Mouse (Mus musculus) hindbrain, embryonic 13.5 days (tissue): ENCODE measurements around the gene Ccdc74a. TPM values are rescaled to one million over a fixed set of nuclear protein-coding genes. Genes with fewer than 3 reads are reported as not detected.

Experiments
- ATAC-seq: fragments of 200-750 bp; cut with Nextera tagmentation; 2 replicates; pipeline ENCODE4 v1.8.0; 2017; ENCODE audit warnings: moderate TSS enrichment; ENCODE audit not compliant: low FRiP score
- H3K27ac ChIP-seq: fragments of 300-500 bp; sonication (generic); 2 replicates; pipeline ENCODE4 v1.5.1; 2015; ENCODE audit warnings: inconsistent platforms, mild to moderate bottlenecking, moderate library complexity
- H3K27me3 ChIP-seq: fragments of 300-500 bp; sonication (generic); 2 replicates; pipeline ENCODE4 v1.6.1; 2015; ENCODE audit warnings: mild to moderate bottlenecking, inconsistent platforms
- H3K36me3 ChIP-seq: fragments of 300-500 bp; sonication (generic); 2 replicates; pipeline ENCODE4 v1.6.1; 2015; ENCODE audit warnings: mild to moderate bottlenecking, inconsistent platforms
- H3K4me1 ChIP-seq: fragments of 300-500 bp; sonication (generic); replicated peaks from 2 replicates; pipeline ENCODE4 v1.6.1; 2015; ENCODE audit warnings: inconsistent platforms
- H3K4me2 ChIP-seq: fragments of 300-500 bp; sonication (generic); 2 replicates; pipeline ENCODE4 v1.6.1; 2015; ENCODE audit warnings: inconsistent platforms, mild to moderate bottlenecking, moderate library complexity
- H3K4me3 ChIP-seq: fragments of 300-500 bp; sonication (generic); 2 replicates; pipeline ENCODE4 v1.5.1; 2015; ENCODE audit warnings: mild to moderate bottlenecking, inconsistent platforms
- H3K9ac ChIP-seq: fragments of 300-500 bp; sonication (generic); 2 replicates; pipeline ENCODE4 v1.6.1; 2015; ENCODE audit warnings: mild to moderate bottlenecking, inconsistent platforms
- H3K9me3 ChIP-seq: fragments of 300-500 bp; sonication (generic); 2 replicates; pipeline ENCODE4 v1.6.1; 2016; ENCODE audit warnings: inconsistent platforms
- WGBS: fragments of 180-500 bp; shearing (Covaris S2); methylation state at CpG from one replicate; pipeline ENCODE4 v1.1.7; 2015; 5-methylcytosine and 5-hydroxymethylcytosine counted together
- polyA plus RNA-seq: library from polyadenylated mRNA; unstranded; fragments of >200 nt; fragmentation: Nextera tagmentation; extraction: Ambion mirVana; gene quantifications from 2 replicates; pipeline ENCODE4 v1.2.1, GENCODE M21; 2015

Ccdc74a gene
- polyA plus RNA-seq, 1 experiment from 2014 or later, result 7.0 TPM

- Histone ChIP-seq H3K4me2 (no peak overlapping the region), H3K36me3 (peaks cover 82% of the 10 kb centered on the region), H3K9ac (no peak overlapping the region), H3K27me3 (no peaks in the 10 kb centered on the region), H3K27ac (no peak overlapping the region), H3K9me3 (no peaks in the 10 kb centered on the region), H3K4me1 (no peaks in the 10 kb centered on the region), H3K4me3 (no peak overlapping the region)
- no peak for ATAC-seq
- 94% methylated on average over 5 of the region's 5 CpGs for WGBS
Measured at GRCm38 (mm10) chr16:17626269-17626555, 20.1 kb upstream of the Ccdc74a start.

- Histone ChIP-seq H3K4me2 (no peak overlapping the region), H3K36me3 (peaks cover 85% of the 10 kb centered on the region), H3K4me3 (no peak overlapping the region), H3K27ac (no peak overlapping the region), H3K4me1 (no peaks in the 10 kb centered on the region), H3K9me3 (no peaks in the 10 kb centered on the region), H3K9ac (no peak overlapping the region), H3K27me3 (no peaks in the 10 kb centered on the region)
- no peak for ATAC-seq
- 94% methylated on average over 2 of the region's 2 CpGs for whole genome bisulfite sequencing
Measured at GRCm38 (mm10) chr16:17632580-17632979, 13.7 kb upstream of the Ccdc74a start.

- Histone ChIP-seq H3K27me3 (no peaks in the 10 kb centered on the region), H3K4me1 (no peaks in the 10 kb centered on the region), H3K27ac (no peak overlapping the region), H3K36me3 (peaks cover 84% of the 10 kb centered on the region), H3K4me2 (no peak overlapping the region), H3K9ac (no peak overlapping the region), H3K9me3 (no peaks in the 10 kb centered on the region), H3K4me3 (no peak overlapping the region)
- 75% methylated on average over 8 of the region's 8 CpGs for WGBS
- no peak for ATAC-seq
Measured at GRCm38 (mm10) chr16:17633481-17634181, 12.6 kb upstream of the Ccdc74a start.

- 88% methylated on average over 2 of the region's 2 CpGs for WGBS
- no peak overlapping the region for H3K4me3 ChIP-seq
- H3K9me3 ChIP-seq, result no peaks in the 10 kb centered on the region
- no peak overlapping the region for H3K4me2 ChIP-seq
- no peak for ATAC-seq
- H3K27ac ChIP-seq, result no peak overlapping the region
- H3K4me1 ChIP-seq, result no peaks in the 10 kb centered on the region
- no peaks in the 10 kb centered on the region for H3K27me3 ChIP-seq
- H3K36me3 ChIP-seq, result peaks cover 84% of the 10 kb centered on the region
- no peak overlapping the region for H3K9ac ChIP-seq
Measured at GRCm38 (mm10) chr16:17636904-17637303, 9.4 kb upstream of the Ccdc74a start.

GRCm38 (mm10) chr16:17637610-17638009 is 8.7 kb upstream of the Ccdc74a start:
- no peak overlapping the region for H3K4me2 ChIP-seq
- ATAC-seq, result no peak
- no peaks in the 10 kb centered on the region for H3K4me1 ChIP-seq
- 81% methylated on average over 2 of the region's 2 CpGs for WGBS
- peaks cover 84% of the 10 kb centered on the region for H3K36me3 ChIP-seq
- no peak overlapping the region; the same call in 1 of the 2 replicates for H3K9ac ChIP-seq
- H3K4me3 ChIP-seq, result no peak overlapping the region
- no peaks in the 10 kb centered on the region for H3K27me3 ChIP-seq
- no peak overlapping the region for H3K27ac ChIP-seq
- no peaks in the 10 kb centered on the region for H3K9me3 ChIP-seq

- Histone ChIP-seq H3K9ac (no peak overlapping the region; the same call in 1 of the 2 replicates), H3K4me1 (no peaks in the 10 kb centered on the region), H3K27ac (no peak overlapping the region), H3K4me3 (no peak overlapping the region), H3K27me3 (no peaks in the 10 kb centered on the region), H3K9me3 (no peaks in the 10 kb centered on the region), H3K4me2 (no peak overlapping the region), H3K36me3 (peaks cover 84% of the 10 kb centered on the region)
- no peak for ATAC-seq
- 90% methylated on average over 9 of the region's 9 CpGs for WGBS
Measured at GRCm38 (mm10) chr16:17638036-17638628, 8.1 kb upstream of the Ccdc74a start.

GRCm38 (mm10) chr16:17639081-17639480 is 7.2 kb upstream of the Ccdc74a start:
- H3K27me3 ChIP-seq, result no peaks in the 10 kb centered on the region
- H3K27ac ChIP-seq, result no peak overlapping the region
- no peak overlapping the region for H3K4me3 ChIP-seq
- 95% methylated on average over 3 of the region's 3 CpGs for WGBS
- H3K4me2 ChIP-seq, result no peak overlapping the region
- H3K4me1 ChIP-seq, result no peaks in the 10 kb centered on the region
- H3K9ac ChIP-seq, result no peak overlapping the region
- H3K36me3 ChIP-seq, result peaks cover 83% of the 10 kb centered on the region
- no peaks in the 10 kb centered on the region for H3K9me3 ChIP-seq
- ATAC-seq, result no peak

- Histone ChIP-seq H3K9me3 (no peaks in the 10 kb centered on the region), H3K27me3 (no peaks in the 10 kb centered on the region), H3K4me1 (no peaks in the 10 kb centered on the region), H3K36me3 (peaks cover 76% of the 10 kb centered on the region), H3K4me3 (no peak overlapping the region), H3K27ac (no peak overlapping the region), H3K9ac (no peak overlapping the region), H3K4me2 (no peak overlapping the region)
- no peak for ATAC-seq
- WGBS, result 98% methylated on average over 6 of the region's 6 CpGs
Measured at GRCm38 (mm10) chr16:17639951-17640350, 6.3 kb upstream of the Ccdc74a start.

GRCm38 (mm10) chr16:17640706-17641105 is 5.6 kb upstream of the Ccdc74a start:
- no peaks in the 10 kb centered on the region for H3K9me3 ChIP-seq
- 95% methylated on average over 9 of the region's 9 CpGs for WGBS
- no peaks in the 10 kb centered on the region for H3K4me1 ChIP-seq
- no peak overlapping the region for H3K27ac ChIP-seq
- H3K36me3 ChIP-seq, result peaks cover 70% of the 10 kb centered on the region
- H3K9ac ChIP-seq, result no peak overlapping the region
- no peak overlapping the region for H3K4me2 ChIP-seq
- no peaks in the 10 kb centered on the region for H3K27me3 ChIP-seq
- no peak for ATAC-seq
- H3K4me3 ChIP-seq, result no peak overlapping the region

- ATAC-seq, result no peak
- peaks cover 66% of the 10 kb centered on the region for H3K36me3 ChIP-seq
Measured at GRCm38 (mm10) chr16:17641301-17641700, 5.0 kb upstream of the Ccdc74a start.

GRCm38 (mm10) chr16:17642311-17642710 is 4.0 kb upstream of the Ccdc74a start:
- H3K4me3 ChIP-seq, result no peak overlapping the region
- H3K9ac ChIP-seq, result peak overlapping the region; percentile 35; the same call in 1 of the 2 replicates
- H3K4me1 ChIP-seq, result peaks cover 12% of the 10 kb centered on the region
- 86% methylated on average over 8 of the region's 8 CpGs for WGBS
- ATAC-seq, result no peak
- H3K27ac ChIP-seq, result no peak overlapping the region
- H3K36me3 ChIP-seq, result peaks cover 63% of the 10 kb centered on the region
- no peak overlapping the region for H3K4me2 ChIP-seq
- H3K9me3 ChIP-seq, result no peaks in the 10 kb centered on the region
- no peaks in the 10 kb centered on the region for H3K27me3 ChIP-seq

More at GRCm38 (mm10) chr16:17641301-17641700, 5.0 kb upstream of the Ccdc74a start:
- H3K4me1 ChIP-seq, result peaks cover 3% of the 10 kb centered on the region
- H3K4me2 ChIP-seq, result no peak overlapping the region
- no peak overlapping the region for H3K4me3 ChIP-seq
- no peaks in the 10 kb centered on the region for H3K9me3 ChIP-seq
- no peak overlapping the region for H3K27ac ChIP-seq
- no peaks in the 10 kb centered on the region for H3K27me3 ChIP-seq
- 75% methylated on average over 6 of the region's 6 CpGs for WGBS
- no peak overlapping the region for H3K9ac ChIP-seq

GRCm38 (mm10) chr16:17643437-17643990 is 2.8 kb upstream of the Ccdc74a start:
- 93% methylated on average over 4 of the region's 4 CpGs for WGBS
- no peak for ATAC-seq
- Histone ChIP-seq H3K36me3 (peaks cover 63% of the 10 kb centered on the region), H3K27ac (no peak overlapping the region), H3K9me3 (no peaks in the 10 kb centered on the region), H3K27me3 (0 out of 2 replicates have a peak, but pooled peaks cover 4% of the 10 kb centered on the region), H3K9ac (no peak overlapping the region), H3K4me3 (no peak overlapping the region), H3K4me1 (peaks cover 19% of the 10 kb centered on the region), H3K4me2 (no peak overlapping the region)

GRCm38 (mm10) chr16:17647156-17647555 is 886 bp downstream of the Ccdc74a start:
- 35% methylated on average over 1 of the region's 1 CpGs for WGBS
- H3K9ac ChIP-seq, result peak overlapping the region; percentile 84
- ATAC-seq, result peak; percentile 19; the same call in 1 of the 2 replicates
- peak overlapping the region; percentile 62 for H3K4me3 ChIP-seq
- peak overlapping the region; percentile 87 for H3K4me2 ChIP-seq
- H3K27me3 ChIP-seq, result 0 out of 2 replicates have a peak, but pooled peaks cover 4% of the 10 kb centered on the region
- H3K27ac ChIP-seq, result no peak overlapping the region
- peaks cover 64% of the 10 kb centered on the region for H3K36me3 ChIP-seq
- H3K9me3 ChIP-seq, result no peaks in the 10 kb centered on the region
- H3K4me1 ChIP-seq, result peaks cover 19% of the 10 kb centered on the region
